Mouse (Mus musculus): ENCODE data around the gene Abca8a. TPM values are rescaled to one million over a fixed set of nuclear protein-coding genes. Genes with fewer than 3 reads are reported as not detected.
"Not testable (repeated sequence)": the region's sequence is repeated elsewhere in the genome, so short reads cannot be mapped to it uniquely, and the experiment has no call there.

Abca8a gene
- total and polyA plus RNA-seq, 3 experiments, result 0.33 TPM; not detected in 2

- no peaks in the 10 kb centered on the region for H3K27me3 ChIP-seq (ENCODE audit: insufficient read depth, low read length)
- ATAC-seq (ENCODE audit: extremely low read depth, insufficient number of reproducible peaks, low FRiP score, poor library complexity, severe bottlenecking) (no peak), DNase-seq (ENCODE audit: low spot score) (no peak)
- TF ChIP-seq POLR2AphosphoS5 (IDR thresholded peaks at IDR 0.05; ENCODE audit: insufficient replicate concordance, low read depth, low read length), result no peak
- no peak for TF ChIP-seq GATA2 (IDR thresholded peaks at IDR 0.05; ENCODE audit: borderline replicate concordance, low read depth, low read length)
- no peak for TF ChIP-seq TAL1 (conservative IDR thresholded peaks at IDR 0.05; ENCODE audit: low read depth, low read length)
- no peak for TF ChIP-seq GATA1 (IDR thresholded peaks at IDR 0.05; ENCODE audit: borderline replicate concordance, low read length)
- no peak for TF ChIP-seq CTCF (IDR thresholded peaks at IDR 0.05; ENCODE audit: low read depth, low read length)
- H3K9me3 ChIP-seq (replicated peaks), result peaks cover 31% of the 10 kb centered on the region
- no peaks in the 10 kb centered on the region for H3K36me3 ChIP-seq (replicated peaks)
- no peak overlapping the region for H3K4me3 ChIP-seq (ENCODE audit: low read depth, low read length)
- H3K4me1 ChIP-seq (ENCODE audit: insufficient read depth, low read depth, low read length), result no peaks in the 10 kb centered on the region
These were observed 101.8 kb downstream of the Abca8a start for GRCm38 (mm10) chr11:109994014-109994413.

- H3K4me3 ChIP-seq (ENCODE audit: low read depth, low read length), result no peak overlapping the region
- no peak for TF ChIP-seq TAL1 (conservative IDR thresholded peaks at IDR 0.05; ENCODE audit: low read depth, low read length)
- no peak for TF ChIP-seq POLR2AphosphoS5 (IDR thresholded peaks at IDR 0.05; ENCODE audit: insufficient replicate concordance, low read depth, low read length)
- TF ChIP-seq CTCF (IDR thresholded peaks at IDR 0.05; ENCODE audit: low read depth, low read length), result no peak
- TF ChIP-seq GATA1 (IDR thresholded peaks at IDR 0.05; ENCODE audit: borderline replicate concordance, low read length), result no peak
- TF ChIP-seq GATA2 (IDR thresholded peaks at IDR 0.05; ENCODE audit: borderline replicate concordance, low read depth, low read length), result no peak
- H3K27me3 ChIP-seq (ENCODE audit: insufficient read depth, low read length), result no peaks in the 10 kb centered on the region
- H3K4me1 ChIP-seq (ENCODE audit: insufficient read depth, low read depth, low read length), result no peaks in the 10 kb centered on the region
- no peaks in the 10 kb centered on the region for H3K36me3 ChIP-seq (replicated peaks)
- H3K9me3 ChIP-seq (replicated peaks), result peaks cover 37% of the 10 kb centered on the region
- ATAC-seq (ENCODE audit: extremely low read depth, insufficient number of reproducible peaks, low FRiP score, poor library complexity, severe bottlenecking) (no peak), DNase-seq (ENCODE audit: low spot score) (no peak)
These were observed 104.5 kb downstream of the Abca8a start for GRCm38 (mm10) chr11:109991270-109991669.

DNA sequence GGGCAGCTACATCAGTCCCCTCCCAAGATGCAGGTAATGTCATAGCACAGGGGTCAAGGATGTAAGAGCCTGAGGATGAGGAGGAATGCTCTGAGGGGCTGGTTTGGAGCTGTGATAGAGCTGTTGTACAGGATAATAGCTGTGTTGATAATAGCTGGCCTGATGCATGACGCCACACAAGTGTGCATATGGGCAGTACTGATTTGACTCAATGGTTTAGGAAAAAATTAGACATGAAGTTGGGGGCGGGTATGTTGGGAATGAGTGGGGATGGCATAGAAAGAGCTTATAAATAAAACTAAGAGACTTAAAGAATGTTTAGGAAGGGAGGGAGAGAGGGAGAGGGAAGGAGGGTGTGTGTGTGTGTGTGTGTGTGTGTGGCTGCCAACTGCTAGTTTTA lies 105.5 kb downstream of the Abca8a start:
- no peak for ATAC-seq (ENCODE audit: extremely low read depth, insufficient number of reproducible peaks, low FRiP score, poor library complexity, severe bottlenecking)
- H3K9me3 ChIP-seq (replicated peaks), result peaks cover 36% of the 10 kb centered on the region
- TF ChIP-seq POLR2AphosphoS5 (IDR thresholded peaks at IDR 0.05; ENCODE audit: insufficient replicate concordance, low read depth, low read length) (no peak), GATA2 (IDR thresholded peaks at IDR 0.05; ENCODE audit: borderline replicate concordance, low read depth, low read length) (no peak), GATA1 (IDR thresholded peaks at IDR 0.05; ENCODE audit: borderline replicate concordance, low read length) (no peak), TAL1 (conservative IDR thresholded peaks at IDR 0.05; ENCODE audit: low read depth, low read length) (no peak), CTCF (IDR thresholded peaks at IDR 0.05; ENCODE audit: low read depth, low read length) (no peak)
- H3K4me1 ChIP-seq (ENCODE audit: insufficient read depth, low read depth, low read length), result no peaks in the 10 kb centered on the region
- no peaks in the 10 kb centered on the region for H3K27me3 ChIP-seq (ENCODE audit: insufficient read depth, low read length)
- DNase-seq (ENCODE audit: low spot score), result no peak
- no peaks in the 10 kb centered on the region for H3K36me3 ChIP-seq (replicated peaks)
- no peak overlapping the region for H3K4me3 ChIP-seq (ENCODE audit: low read depth, low read length)

GRCm38 (mm10) chr11:109988164-109988563 lies 107.6 kb downstream of the Abca8a start:
- TF ChIP-seq GATA1 (IDR thresholded peaks at IDR 0.05; ENCODE audit: borderline replicate concordance, low read length) (no peak), GATA2 (IDR thresholded peaks at IDR 0.05; ENCODE audit: borderline replicate concordance, low read depth, low read length) (no peak), CTCF (IDR thresholded peaks at IDR 0.05; ENCODE audit: low read depth, low read length) (no peak), POLR2AphosphoS5 (IDR thresholded peaks at IDR 0.05; ENCODE audit: insufficient replicate concordance, low read depth, low read length) (no peak), TAL1 (conservative IDR thresholded peaks at IDR 0.05; ENCODE audit: low read depth, low read length) (no peak)
- Histone ChIP-seq H3K9me3 (replicated peaks) (peaks cover 26% of the 10 kb centered on the region), H3K36me3 (replicated peaks) (no peaks in the 10 kb centered on the region), H3K4me3 (ENCODE audit: low read depth, low read length) (no peak overlapping the region), H3K4me1 (ENCODE audit: insufficient read depth, low read depth, low read length) (no peaks in the 10 kb centered on the region), H3K27me3 (ENCODE audit: insufficient read depth, low read length) (no peaks in the 10 kb centered on the region)
- ATAC-seq (ENCODE audit: extremely low read depth, insufficient number of reproducible peaks, low FRiP score, poor library complexity, severe bottlenecking) (no peak), DNase-seq (ENCODE audit: low spot score) (no peak)

- DNase-seq (ENCODE audit: low spot score); ATAC-seq (ENCODE audit: extremely low read depth, insufficient number of reproducible peaks, low FRiP score, poor library complexity, severe bottlenecking); H3K4me3 ChIP-seq (ENCODE audit: low read depth, low read length); H3K27me3 ChIP-seq (ENCODE audit: insufficient read depth, low read length); H3K4me1 ChIP-seq (ENCODE audit: insufficient read depth, low read depth, low read length); H3K36me3 ChIP-seq (replicated peaks): not testable (repeated sequence)
- peaks cover 26% of the 10 kb centered on the region for H3K9me3 ChIP-seq (replicated peaks)
These were observed 108.2 kb downstream of the Abca8a start for GRCm38 (mm10) chr11:109987460-109988072.

DNA sequence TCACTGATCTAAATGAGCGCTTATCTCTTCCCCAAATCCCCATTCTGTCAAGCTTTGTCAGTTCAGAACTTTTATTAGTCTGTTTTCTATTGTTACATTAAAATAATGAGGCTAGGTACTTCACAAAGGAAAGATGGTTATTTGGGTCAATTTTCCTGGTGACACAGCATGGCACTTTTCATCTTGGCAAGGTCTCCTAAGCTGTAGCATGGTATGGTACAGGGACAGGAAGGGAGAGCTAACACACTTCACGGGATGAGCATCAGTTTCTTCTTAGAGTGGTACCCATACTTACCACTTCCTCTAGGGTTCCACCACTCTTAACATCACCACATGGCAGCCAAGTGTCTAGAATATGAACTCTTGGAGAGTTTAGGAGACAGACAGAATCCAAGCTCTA lies 113.9 kb downstream of the Abca8a start:
- ATAC-seq (ENCODE audit: extremely low read depth, insufficient number of reproducible peaks, low FRiP score, poor library complexity, severe bottlenecking) (no peak), DNase-seq (ENCODE audit: low spot score) (no peak)

More for the DNA sequence above, 113.9 kb downstream of the Abca8a start:
- no peaks in the 10 kb centered on the region for H3K4me1 ChIP-seq (ENCODE audit: insufficient read depth, low read depth, low read length)
- no peaks in the 10 kb centered on the region for H3K36me3 ChIP-seq (replicated peaks)
- H3K27me3 ChIP-seq (ENCODE audit: insufficient read depth, low read length), result no peaks in the 10 kb centered on the region
- H3K9me3 ChIP-seq (replicated peaks), result peaks cover 29% of the 10 kb centered on the region
- H3K4me3 ChIP-seq (ENCODE audit: low read depth, low read length), result no peak overlapping the region
- TF ChIP-seq TAL1 (conservative IDR thresholded peaks at IDR 0.05; ENCODE audit: low read depth, low read length), result no peak
- no peak for TF ChIP-seq GATA2 (IDR thresholded peaks at IDR 0.05; ENCODE audit: borderline replicate concordance, low read depth, low read length)
- TF ChIP-seq CTCF (IDR thresholded peaks at IDR 0.05; ENCODE audit: low read depth, low read length), result no peak
- no peak for TF ChIP-seq POLR2AphosphoS5 (IDR thresholded peaks at IDR 0.05; ENCODE audit: insufficient replicate concordance, low read depth, low read length)
- TF ChIP-seq GATA1 (IDR thresholded peaks at IDR 0.05; ENCODE audit: borderline replicate concordance, low read length), result no peak

Other genes starting within 250 kb of the Abca8a start
- not detected in 2 replicates for gene Abca8b, start 100.1 kb downstream of the Abca8a start, total RNA-seq (2014; fragmentation: Nextera tagmentation)
- gene Abca8b, start 100.1 kb downstream of the Abca8a start, total RNA-seq (2017), result under 0.01 and 0.05 TPM in 2 replicates
- not detected in 2 replicates for gene Abca8b, start 100.1 kb downstream of the Abca8a start, polyA plus RNA-seq (2012)
- not detected in 2 replicates for gene Abca9, start 72.2 kb upstream of the Abca8a start, total RNA-seq (2014; fragmentation: Nextera tagmentation)
- 0.11 and 0.29 TPM in 2 replicates for gene Abca9, start 72.2 kb upstream of the Abca8a start, total RNA-seq (2017)
- not detected in 2 replicates for gene Abca9, start 72.2 kb upstream of the Abca8a start, polyA plus RNA-seq (2012)
- gene Abca6, start 155.8 kb upstream of the Abca8a start, total RNA-seq (2014; fragmentation: Nextera tagmentation), result not detected in 2 replicates
- not detected in 2 replicates for gene Abca6, start 155.8 kb upstream of the Abca8a start, total RNA-seq (2017)
- gene Abca6, start 155.8 kb upstream of the Abca8a start, polyA plus RNA-seq (2012), result not detected in 2 replicates
- gene Abca5, start 241.7 kb upstream of the Abca8a start, total RNA-seq (2014; fragmentation: Nextera tagmentation), result 0.15 TPM in 1 of 2 replicates, not detected in the other
- gene Abca5, start 241.7 kb upstream of the Abca8a start, total RNA-seq (2017), result 0.16 and 0.17 TPM in 2 replicates
- gene Abca5, start 241.7 kb upstream of the Abca8a start, polyA plus RNA-seq (2012), result not detected in 2 replicates